Mouse (Mus musculus) heart, adult 2 months (tissue): ENCODE measurements at regions not wholly inside any gene's neighbourhood (a gene's known extent, or its start where the extent isn't known, plus 50 kb on each side); places are given as distances from the start of the nearest gene placed in this dataset.
A peak's percentile ranks its signal among the peaks of the same experiment; 100 is the strongest.
"Not testable (repeated sequence)": the region's sequence is repeated elsewhere in the genome, so short reads cannot be mapped to it uniquely, and the experiment has no call there.

Source experiments
- CTCF ChIP-seq: fragments of 200-600 bp; IDR thresholded peaks from 2 replicates; pipeline ENCODE4 v1.8.1; 2022; ENCODE audit warnings: antibody characterized with exemption, mild to moderate bottlenecking, moderate library complexity
- EP300 ChIP-seq: fragments of 200-500 bp; IDR thresholded peaks from 2 replicates; pipeline ENCODE4 v1.6.1; 2011; ENCODE audit warnings: low read depth, low read length, control low read depth; ENCODE audit not compliant: insufficient read depth
- POLR2A ChIP-seq: fragments of 200-500 bp; IDR thresholded peaks from 2 replicates; pipeline ENCODE4 v1.6.1; 2011; ENCODE audit warnings: mild to moderate bottlenecking, low read depth, low read length, control low read depth; ENCODE audit not compliant: insufficient read depth

DNA sequence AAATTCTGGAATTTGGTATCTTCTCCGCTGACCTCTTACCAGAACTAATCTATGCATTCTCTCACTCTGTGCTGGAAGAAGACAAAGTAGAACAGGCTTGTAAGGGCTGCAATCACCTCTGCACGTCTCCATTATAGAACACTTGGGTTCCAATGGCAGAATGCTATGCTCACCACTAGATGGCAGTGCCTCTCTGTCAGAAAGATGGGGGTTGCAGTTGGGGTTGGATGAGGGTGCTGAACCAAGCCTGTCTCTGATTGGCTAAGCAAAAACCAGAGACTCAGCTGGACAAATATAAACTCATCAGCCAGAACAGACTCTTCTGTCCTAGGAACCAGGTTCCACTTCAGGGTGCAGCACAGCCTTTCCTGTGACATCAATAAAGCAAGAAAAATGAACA, 850.0 kb upstream of the Olfr1507 start:
- not testable (repeated sequence) for TF ChIP-seq POLR2A, EP300
- peak; percentile 47 for TF ChIP-seq CTCF
